Mouse (Mus musculus): ENCODE results near the gene Col18a1. TPM values are rescaled to one million over a fixed set of nuclear protein-coding genes. Genes with fewer than 3 reads are reported as not detected.

Col18a1 gene
- 271 and 284 TPM in 2 replicates for polyA plus RNA-seq (2016; fragmentation: Nextera tagmentation; extraction: Ambion mirVana)

GRCm38 (mm10) chr10:77165963-77166717 lies at the start of gene Col18a1:
Col18a1 (minus strand) TSS chr10:77166548.
- WGBS, result under 1% methylated on average over 42 of the region's 42 CpGs
- no peaks in the 10 kb centered on the region for H3K9me3 ChIP-seq (replicated peaks)
- H3K4me1 ChIP-seq (replicated peaks), result peaks cover 52% of the 10 kb centered on the region
- H3K27me3 ChIP-seq (replicated peaks), result peaks cover 5% of the 10 kb centered on the region; the same call in 1 of the 2 replicates
- H3K36me3 ChIP-seq, result 0 out of 2 replicates have a peak, but pooled peaks cover 3% of the 10 kb centered on the region
- H3K4me3 ChIP-seq, result peak within 1 kb of the TSS; percentile 88
- ATAC-seq (ENCODE audit: insufficient number of reproducible peaks, low FRiP score), result peak; percentile 86
- H3K9ac ChIP-seq, result peak within 1 kb of the TSS; percentile 91
- H3K4me2 ChIP-seq, result peak within 1 kb of the TSS; percentile 98
- peak within 1 kb of the TSS; percentile 78 for H3K27ac ChIP-seq (ENCODE audit: poor library complexity, severe bottlenecking)

GRCm38 (mm10) chr10:77215641-77216040 lies 49.3 kb upstream of the Col18a1 start:
- no peak overlapping the region for H3K4me2 ChIP-seq
- WGBS, result 36% methylated on average over 4 of the region's 4 CpGs
- ATAC-seq (ENCODE audit: insufficient number of reproducible peaks, low FRiP score), result peak; percentile 77
- H3K27me3 ChIP-seq (replicated peaks), result no peaks in the 10 kb centered on the region
- peak overlapping the region; percentile 56 for H3K27ac ChIP-seq (ENCODE audit: poor library complexity, severe bottlenecking)
- H3K4me3 ChIP-seq, result no peak overlapping the region
- H3K9me3 ChIP-seq (replicated peaks), result no peaks in the 10 kb centered on the region
- H3K36me3 ChIP-seq, result no peaks in the 10 kb centered on the region
- H3K9ac ChIP-seq, result no peak overlapping the region
- peaks cover 88% of the 10 kb centered on the region for H3K4me1 ChIP-seq (replicated peaks)

- Histone ChIP-seq H3K27me3 (replicated peaks) (no peaks in the 10 kb centered on the region), H3K9me3 (replicated peaks) (no peaks in the 10 kb centered on the region), H3K9ac (no peak overlapping the region), H3K4me3 (no peak overlapping the region), H3K27ac (ENCODE audit: poor library complexity, severe bottlenecking) (peak overlapping the region; percentile 35; the same call in 1 of the 2 replicates), H3K4me2 (no peak overlapping the region), H3K4me1 (replicated peaks) (peaks cover 83% of the 10 kb centered on the region), H3K36me3 (no peaks in the 10 kb centered on the region)
- WGBS, result 50% methylated on average over 8 of the region's 8 CpGs
- ATAC-seq (ENCODE audit: insufficient number of reproducible peaks, low FRiP score), result no peak
Observed at GRCm38 (mm10) chr10:77214586-77214985, 48.2 kb upstream of the Col18a1 start.

- 76% methylated on average over 5 of the region's 5 CpGs for WGBS
- no peaks in the 10 kb centered on the region for H3K9me3 ChIP-seq (replicated peaks)
- H3K4me1 ChIP-seq (replicated peaks), result peaks cover 81% of the 10 kb centered on the region
- H3K9ac ChIP-seq, result no peak overlapping the region
- no peak overlapping the region for H3K27ac ChIP-seq (ENCODE audit: poor library complexity, severe bottlenecking)
- ATAC-seq (ENCODE audit: insufficient number of reproducible peaks, low FRiP score), result no peak
- H3K36me3 ChIP-seq, result no peaks in the 10 kb centered on the region
- H3K4me3 ChIP-seq, result no peak overlapping the region
- H3K4me2 ChIP-seq, result no peak overlapping the region
- no peaks in the 10 kb centered on the region for H3K27me3 ChIP-seq (replicated peaks)
Observed at GRCm38 (mm10) chr10:77213483-77213882, 47.1 kb upstream of the Col18a1 start.

GRCm38 (mm10) chr10:77212354-77213120 lies 46.2 kb upstream of the Col18a1 start:
- 77% methylated on average over 6 of the region's 6 CpGs for WGBS
- peaks cover 77% of the 10 kb centered on the region for H3K4me1 ChIP-seq (replicated peaks)

GRCm38 (mm10) chr10:77211116-77211570 lies 44.8 kb upstream of the Col18a1 start:
- 38% methylated on average over 11 of the region's 11 CpGs for WGBS
- Histone ChIP-seq H3K27me3 (replicated peaks) (no peaks in the 10 kb centered on the region), H3K4me1 (replicated peaks) (peaks cover 77% of the 10 kb centered on the region), H3K4me2 (no peak overlapping the region), H3K9me3 (replicated peaks) (no peaks in the 10 kb centered on the region), H3K36me3 (no peaks in the 10 kb centered on the region), H3K9ac (no peak overlapping the region), H3K27ac (ENCODE audit: poor library complexity, severe bottlenecking) (peak overlapping the region; percentile 63), H3K4me3 (no peak overlapping the region)
- peak; percentile 76 for ATAC-seq (ENCODE audit: insufficient number of reproducible peaks, low FRiP score)

More at GRCm38 (mm10) chr10:77212354-77213120, 46.2 kb upstream of the Col18a1 start:
- H3K9me3 ChIP-seq (replicated peaks), result no peaks in the 10 kb centered on the region
- H3K27me3 ChIP-seq (replicated peaks), result no peaks in the 10 kb centered on the region
- ATAC-seq (ENCODE audit: insufficient number of reproducible peaks, low FRiP score), result no peak
- no peak overlapping the region; the same call in 1 of the 2 replicates for H3K27ac ChIP-seq (ENCODE audit: poor library complexity, severe bottlenecking)
- H3K4me3 ChIP-seq, result no peak overlapping the region
- no peak overlapping the region for H3K4me2 ChIP-seq
- no peaks in the 10 kb centered on the region for H3K36me3 ChIP-seq
- H3K9ac ChIP-seq, result no peak overlapping the region

- H3K9me3 ChIP-seq (replicated peaks), result no peaks in the 10 kb centered on the region
- no peaks in the 10 kb centered on the region for H3K27me3 ChIP-seq (replicated peaks)
- ATAC-seq (ENCODE audit: insufficient number of reproducible peaks, low FRiP score), result no peak
- H3K4me2 ChIP-seq, result no peak overlapping the region
- no peaks in the 10 kb centered on the region for H3K36me3 ChIP-seq
- H3K27ac ChIP-seq (ENCODE audit: poor library complexity, severe bottlenecking), result peak overlapping the region; percentile 63; the same call in 1 of the 2 replicates
- no peak overlapping the region for H3K9ac ChIP-seq
- H3K4me1 ChIP-seq (replicated peaks), result peaks cover 73% of the 10 kb centered on the region
- 87% methylated on average over 3 of the region's 3 CpGs for WGBS
- H3K4me3 ChIP-seq, result no peak overlapping the region
Observed at GRCm38 (mm10) chr10:77210666-77211065, 44.3 kb upstream of the Col18a1 start.

- Histone ChIP-seq H3K9ac (no peak overlapping the region), H3K4me1 (replicated peaks) (peaks cover 69% of the 10 kb centered on the region), H3K27me3 (replicated peaks) (no peaks in the 10 kb centered on the region), H3K4me2 (no peak overlapping the region), H3K36me3 (no peaks in the 10 kb centered on the region), H3K4me3 (no peak overlapping the region), H3K27ac (ENCODE audit: poor library complexity, severe bottlenecking) (no peak overlapping the region), H3K9me3 (replicated peaks) (no peaks in the 10 kb centered on the region)
- 66% methylated on average over 5 of the region's 5 CpGs for WGBS
- no peak for ATAC-seq (ENCODE audit: insufficient number of reproducible peaks, low FRiP score)
Observed at GRCm38 (mm10) chr10:77209261-77209660, 42.9 kb upstream of the Col18a1 start.

- 33% methylated on average over 3 of the region's 3 CpGs for WGBS
- no peak overlapping the region for H3K4me2 ChIP-seq
- H3K27ac ChIP-seq (ENCODE audit: poor library complexity, severe bottlenecking), result peak overlapping the region; percentile 74
- H3K9me3 ChIP-seq (replicated peaks), result no peaks in the 10 kb centered on the region
- peaks cover 47% of the 10 kb centered on the region for H3K4me1 ChIP-seq (replicated peaks)
- ATAC-seq (ENCODE audit: insufficient number of reproducible peaks, low FRiP score), result peak; percentile 59; the same call in 1 of the 2 replicates
- no peaks in the 10 kb centered on the region for H3K27me3 ChIP-seq (replicated peaks)
- H3K9ac ChIP-seq, result no peak overlapping the region
- no peak overlapping the region for H3K4me3 ChIP-seq
- H3K36me3 ChIP-seq, result no peaks in the 10 kb centered on the region
Observed at GRCm38 (mm10) chr10:77206565-77207079, 40.3 kb upstream of the Col18a1 start.

GRCm38 (mm10) chr10:77206134-77206533 lies 39.8 kb upstream of the Col18a1 start:
- H3K9ac ChIP-seq, result no peak overlapping the region
- no peak overlapping the region for H3K4me3 ChIP-seq
- H3K27me3 ChIP-seq (replicated peaks), result no peaks in the 10 kb centered on the region
- 93% methylated on average over 2 of the region's 2 CpGs for WGBS
- H3K27ac ChIP-seq (ENCODE audit: poor library complexity, severe bottlenecking), result peak overlapping the region; percentile 30
- H3K9me3 ChIP-seq (replicated peaks), result no peaks in the 10 kb centered on the region
- ATAC-seq (ENCODE audit: insufficient number of reproducible peaks, low FRiP score), result no peak
- no peaks in the 10 kb centered on the region for H3K36me3 ChIP-seq
- no peak overlapping the region for H3K4me2 ChIP-seq
- peaks cover 42% of the 10 kb centered on the region for H3K4me1 ChIP-seq (replicated peaks)

- no peak overlapping the region for H3K4me2 ChIP-seq
- whole genome bisulfite sequencing, result 68% methylated on average over 4 of the region's 4 CpGs
- H3K36me3 ChIP-seq, result no peaks in the 10 kb centered on the region
- peaks cover 28% of the 10 kb centered on the region for H3K4me1 ChIP-seq (replicated peaks)
- ATAC-seq (ENCODE audit: insufficient number of reproducible peaks, low FRiP score), result no peak
- H3K27me3 ChIP-seq (replicated peaks), result no peaks in the 10 kb centered on the region
- H3K4me3 ChIP-seq, result no peak overlapping the region
- H3K27ac ChIP-seq (ENCODE audit: poor library complexity, severe bottlenecking), result peak overlapping the region; percentile 10; the same call in 1 of the 2 replicates
- H3K9me3 ChIP-seq (replicated peaks), result no peaks in the 10 kb centered on the region
- no peak overlapping the region for H3K9ac ChIP-seq
Observed at GRCm38 (mm10) chr10:77203960-77204359, 37.6 kb upstream of the Col18a1 start.

Data from heart, embryonic 12.5 days (tissue).